Mouse (Mus musculus): ENCODE results near the gene Myh7b.

DNA sequence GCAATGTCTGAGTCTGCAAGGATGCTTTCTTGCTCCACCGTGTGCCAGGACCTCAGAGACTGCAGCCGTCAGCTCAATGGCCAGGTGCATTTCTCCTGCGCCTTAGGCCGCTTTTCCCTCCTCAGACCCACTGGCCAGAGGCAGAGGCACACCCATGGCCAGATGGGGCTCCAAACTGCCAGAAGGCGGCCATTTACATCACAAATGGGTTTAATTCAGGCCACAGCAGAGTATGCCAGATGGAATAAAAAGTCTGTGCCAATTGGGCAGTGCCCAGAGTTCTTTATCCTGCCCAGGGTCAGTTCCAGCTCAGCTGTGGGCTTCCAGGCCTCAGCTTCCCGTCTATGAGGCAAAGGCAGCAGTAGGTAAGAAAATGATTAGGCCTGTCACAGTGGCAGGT lies 29.6 kb downstream of the Myh7b start:
- TF ChIP-seq POLR2A (IDR thresholded peaks at IDR 0.05; ENCODE audit: insufficient read depth, low read depth, low read length): no peak
- no peak for TF ChIP-seq CTCF (IDR thresholded peaks at IDR 0.05; ENCODE audit: insufficient read depth, low read depth, low read length)
